Mouse (Mus musculus) forebrain, embryonic 14.5 days (tissue): ENCODE results near the gene Dpp3. TPM values are rescaled to one million over a fixed set of nuclear protein-coding genes. Genes with fewer than 3 reads are reported as not detected.
"Not testable (repeated sequence)": the region's sequence is repeated elsewhere in the genome, so short reads cannot be mapped to it uniquely, and the experiment has no call there.

ENCODE experiments used
- ATAC-seq: fragments of 200-750 bp; cut with Nextera tagmentation; 2 replicates; pipeline ENCODE4 v1.8.0; 2017; ENCODE audit warnings: mild to moderate bottlenecking, moderate library complexity
- DNase-seq: peaks from one replicate; pipeline ENCODE4 v3.0.0-alpha.2; 2015; ENCODE audit warnings: low spot score
- H3K27ac ChIP-seq: fragments of 300-500 bp; sonication (generic); 2 replicates; pipeline ENCODE4 v1.5.1; 2014; ENCODE audit warnings: low read depth, mild to moderate bottlenecking, control low read depth, low read length, moderate library complexity
- H3K27me3 ChIP-seq: fragments of 300-500 bp; sonication (generic); replicated peaks from 2 replicates; pipeline ENCODE4 v1.6.1; 2014; ENCODE audit warnings: low read length, control low read depth, mixed read lengths; ENCODE audit not compliant: control insufficient read depth, insufficient read depth
- H3K36me3 ChIP-seq: fragments of 300-500 bp; sonication (generic); 2 replicates; pipeline ENCODE4 v1.6.1; 2014; ENCODE audit warnings: low read length, control low read depth; ENCODE audit not compliant: control insufficient read depth, insufficient read depth
- H3K4me1 ChIP-seq: fragments of 300-500 bp; sonication (generic); 2 replicates; pipeline ENCODE4 v1.6.1; 2014; ENCODE audit warnings: antibody characterized with exemption, low read length, control low read depth; ENCODE audit not compliant: control insufficient read depth, insufficient read depth
- H3K4me2 ChIP-seq: fragments of 300-500 bp; sonication (generic); 2 replicates; pipeline ENCODE4 v1.6.1; 2014; ENCODE audit warnings: mild to moderate bottlenecking, control low read depth, low read length
- H3K4me3 ChIP-seq: fragments of 300-500 bp; sonication (generic); 2 replicates; pipeline ENCODE4 v1.5.1; 2014; ENCODE audit warnings: low read depth, low read length, control low read depth
- H3K9ac ChIP-seq: fragments of 300-500 bp; sonication (generic); 2 replicates; pipeline ENCODE4 v1.6.1; 2014; ENCODE audit warnings: mild to moderate bottlenecking, low read length, control low read depth, moderate library complexity
- H3K9me3 ChIP-seq: fragments of 300-500 bp; sonication (generic); replicated peaks from 2 replicates; pipeline ENCODE4 v1.6.1; 2016; ENCODE audit warnings: low read length, control low read depth, mixed read lengths; ENCODE audit not compliant: control insufficient read depth
- WGBS: fragments of 180-500 bp; shearing (Covaris S2); extraction: QIAGEN DNeasy Blood & Tissue Kit; methylation state at CpG from one replicate; pipeline ENCODE4 v1.1.7; 2014; 5-methylcytosine and 5-hydroxymethylcytosine counted together
- polyA plus RNA-seq: library from polyadenylated mRNA; unstranded; fragments of >200 nt; fragmentation: Nextera tagmentation; extraction: Ambion mirVana; gene quantifications from 2 replicates; pipeline ENCODE4 v1.2.1, GENCODE M21; 2014

The Dpp3 gene
- polyA plus RNA-seq, 1 experiment from 2014 or later, result 100.0 TPM

GRCm38 (mm10) chr19:4878405-4879323 is 49.4 kb downstream of the Dpp3 start, which contains the start of gene Zdhhc24:
Gene Zdhhc24 (plus strand): TSS chr19:4878668.
- Histone ChIP-seq H3K9ac (peak within 1 kb of the TSS; percentile 93), H3K4me1 (peaks cover 7% of the 10 kb centered on the region), H3K4me3 (peak within 1 kb of the TSS; percentile 89), H3K36me3 (no peaks in the 10 kb centered on the region), H3K27me3 (no peaks in the 10 kb centered on the region), H3K27ac (0 out of 2 replicates have a peak within 1 kb of the TSS, but pooled peaks have one; percentile 16), H3K4me2 (peak within 1 kb of the TSS; percentile 65), H3K9me3 (no peaks in the 10 kb centered on the region)
- 2% methylated on average over 52 of the region's 52 CpGs for WGBS
- ATAC-seq (peak; percentile 99), DNase-seq (peak; percentile 97)

DNA sequence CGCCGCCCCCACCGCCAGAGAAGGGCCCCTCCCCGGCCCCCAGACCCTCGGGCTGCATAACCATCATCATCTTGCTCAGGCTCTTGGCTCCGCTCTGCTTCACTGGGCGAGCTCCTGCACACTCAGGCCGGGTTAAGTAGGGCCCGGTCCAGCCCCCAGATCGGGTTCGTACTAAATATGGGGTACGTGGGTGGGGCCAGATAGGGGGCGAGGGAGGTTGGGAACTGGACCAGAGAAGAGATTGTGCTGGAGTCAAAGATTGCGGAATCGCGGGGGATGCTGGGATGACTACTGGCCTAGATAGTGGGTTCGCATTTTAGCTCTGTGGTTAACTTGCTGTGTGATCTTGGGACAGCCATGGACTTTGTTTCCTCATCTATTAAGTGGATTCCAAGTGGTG is 50.3 kb downstream of the Dpp3 start, which contains the start of gene Actn3:
Gene Actn3 (minus strand): TSS at position 125 of the 400 bp plus-strand sequence.
- Histone ChIP-seq H3K4me1 (peaks cover 7% of the 10 kb centered on the region), H3K9me3 (no peaks in the 10 kb centered on the region), H3K27ac (0 out of 2 replicates have a peak within 1 kb of the TSS, but pooled peaks have one; percentile 16), H3K4me2 (peak within 1 kb of the TSS; percentile 65), H3K27me3 (no peaks in the 10 kb centered on the region), H3K4me3 (peak within 1 kb of the TSS; percentile 89), H3K9ac (peak within 1 kb of the TSS; percentile 93), H3K36me3 (no peaks in the 10 kb centered on the region)
- WGBS, result 5% methylated on average over 17 of the region's 17 CpGs
- no peak for DNase-seq
- ATAC-seq, result no peak

DNA sequence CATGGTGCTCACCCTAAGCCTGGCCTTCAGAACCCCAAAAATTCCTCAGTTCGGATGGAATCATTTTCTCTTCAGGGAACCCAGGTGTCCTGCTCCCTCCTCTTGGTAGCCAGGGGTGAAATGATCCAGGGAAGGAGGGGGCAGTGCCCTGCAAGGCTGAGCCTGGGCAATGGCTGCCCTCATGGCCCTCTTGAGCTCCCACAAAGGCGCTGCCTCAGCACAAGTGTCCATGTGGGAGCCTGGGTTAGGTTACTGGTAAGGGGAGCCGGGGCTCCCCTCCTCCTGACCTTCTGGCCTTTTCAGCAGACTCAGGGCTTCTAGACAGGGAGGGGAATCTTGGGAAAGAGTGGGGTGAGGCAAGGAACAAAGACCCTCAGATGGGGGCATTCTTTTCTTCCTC is 51.3 kb downstream of the Dpp3 start:
- Histone ChIP-seq H3K36me3 (no peaks in the 10 kb centered on the region), H3K4me2 (no peak overlapping the region), H3K4me1 (peaks cover 7% of the 10 kb centered on the region), H3K4me3 (no peak overlapping the region), H3K9ac (no peak overlapping the region), H3K27ac (no peak overlapping the region), H3K9me3 (no peaks in the 10 kb centered on the region), H3K27me3 (no peaks in the 10 kb centered on the region)
- no peak for DNase-seq
- 74% methylated on average over 3 of the region's 3 CpGs for WGBS
- no peak for ATAC-seq

DNA sequence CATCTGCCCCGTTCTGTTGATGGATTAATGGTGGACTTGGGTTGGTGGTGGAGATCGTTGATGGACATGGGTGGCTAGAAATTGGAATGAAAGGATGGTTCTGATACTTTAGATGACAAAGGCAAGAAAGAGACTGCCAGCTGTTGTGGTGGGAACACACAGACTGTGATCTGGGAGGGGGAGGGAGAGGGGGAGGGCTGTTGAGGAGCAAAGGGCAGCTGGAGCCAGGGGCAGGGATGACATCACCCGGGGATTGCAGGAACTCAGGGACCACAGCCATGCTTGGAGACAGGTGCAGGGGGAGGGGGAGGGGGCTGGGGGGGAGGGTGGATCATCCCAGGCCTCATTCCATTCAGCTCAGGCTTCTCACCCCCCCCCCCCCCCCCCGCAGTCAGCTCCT is 51.8 kb downstream of the Dpp3 start:
- Histone ChIP-seq H3K4me1 (peaks cover 7% of the 10 kb centered on the region), H3K4me3 (no peak overlapping the region), H3K27me3 (no peaks in the 10 kb centered on the region), H3K4me2 (no peak overlapping the region), H3K27ac (no peak overlapping the region), H3K9me3 (no peaks in the 10 kb centered on the region), H3K36me3 (no peaks in the 10 kb centered on the region), H3K9ac (no peak overlapping the region)
- ATAC-seq, result no peak
- 64% methylated on average over 3 of the region's 4 CpGs for WGBS
- DNase-seq, result no peak

DNA sequence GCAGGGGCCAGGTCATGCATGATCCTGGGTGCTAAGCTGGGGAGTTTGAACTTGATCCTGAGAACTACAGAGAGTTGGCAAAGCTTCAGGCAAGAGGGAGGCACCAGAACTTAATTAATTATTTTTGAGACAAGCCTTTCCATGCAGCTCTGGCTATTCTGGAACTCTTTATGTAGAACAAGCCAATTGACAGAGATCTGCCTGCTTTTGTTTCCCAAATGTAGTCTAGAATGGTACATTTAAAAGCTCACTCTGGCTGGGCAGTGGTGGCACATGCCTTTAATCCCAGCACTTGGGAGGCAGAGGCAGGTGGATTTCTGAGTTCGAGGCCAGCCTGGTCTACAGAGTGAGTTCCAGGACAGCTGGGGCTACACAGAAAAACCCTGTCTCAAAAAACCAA is 53.5 kb downstream of the Dpp3 start:
- DNase-seq, ATAC-seq, H3K27me3 ChIP-seq, H3K9ac ChIP-seq, H3K9me3 ChIP-seq, H3K27ac ChIP-seq, H3K4me3 ChIP-seq, H3K4me1 ChIP-seq, H3K4me2 ChIP-seq, H3K36me3 ChIP-seq: not testable (repeated sequence)
- 100% methylated on average over 1 of the region's 1 CpGs for WGBS

- H3K4me3 ChIP-seq, result no peak overlapping the region
- no peak overlapping the region for H3K9ac ChIP-seq
- H3K4me2 ChIP-seq, result peak overlapping the region; percentile 23; the same call in 1 of the 2 replicates
- H3K36me3 ChIP-seq, result no peaks in the 10 kb centered on the region
- no peaks in the 10 kb centered on the region for H3K4me1 ChIP-seq
- ATAC-seq (no peak), DNase-seq (peak; percentile 46)
- 3% methylated on average over 17 of the region's 17 CpGs for WGBS
- no peaks in the 10 kb centered on the region for H3K27me3 ChIP-seq
- H3K9me3 ChIP-seq, result no peaks in the 10 kb centered on the region
- H3K27ac ChIP-seq, result no peak overlapping the region
These were observed 62.9 kb downstream of the Dpp3 start for GRCm38 (mm10) chr19:4865147-4865546.

DNA sequence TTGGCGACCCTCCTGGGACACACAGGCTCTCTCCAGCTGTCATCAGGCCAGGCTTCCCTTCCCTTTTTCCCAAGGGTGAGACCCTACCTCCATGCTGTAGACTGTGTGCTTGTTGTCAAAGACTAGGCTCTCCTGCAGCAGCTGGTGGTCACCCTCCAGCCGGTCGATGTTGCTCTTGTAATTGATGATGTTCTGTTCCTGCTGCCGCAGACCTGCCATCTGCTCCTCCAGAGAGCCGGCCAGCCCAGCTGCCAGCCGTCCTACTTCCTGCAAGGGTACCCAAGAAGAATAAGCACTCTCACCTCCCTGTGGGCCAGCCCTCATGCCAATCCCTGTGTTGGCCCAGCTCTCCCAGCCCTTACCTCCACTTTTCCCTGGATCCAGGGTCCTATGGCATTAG is 65.0 kb downstream of the Dpp3 start:
- Histone ChIP-seq H3K9me3 (no peaks in the 10 kb centered on the region), H3K27me3 (no peaks in the 10 kb centered on the region), H3K4me1 (no peaks in the 10 kb centered on the region), H3K4me2 (no peak overlapping the region), H3K9ac (no peak overlapping the region), H3K36me3 (no peaks in the 10 kb centered on the region), H3K27ac (no peak overlapping the region), H3K4me3 (no peak overlapping the region)
- ATAC-seq (no peak), DNase-seq (no peak)
- WGBS, result 75% methylated on average over 6 of the region's 6 CpGs

- no peak overlapping the region for H3K4me2 ChIP-seq
- no peak for DNase-seq
These were observed 69.0 kb downstream of the Dpp3 start for GRCm38 (mm10) chr19:4859081-4859480.

More at GRCm38 (mm10) chr19:4859081-4859480, 69.0 kb downstream of the Dpp3 start:
- Histone ChIP-seq H3K27ac (no peak overlapping the region), H3K27me3 (no peaks in the 10 kb centered on the region), H3K36me3 (no peaks in the 10 kb centered on the region), H3K4me3 (no peak overlapping the region), H3K4me1 (peaks cover 7% of the 10 kb centered on the region), H3K9ac (no peak overlapping the region), H3K9me3 (no peaks in the 10 kb centered on the region)
- no peak for ATAC-seq
- WGBS, result 83% methylated on average over 6 of the region's 6 CpGs
